Mouse (Mus musculus): ENCODE measurements around the gene Atg101. TPM values are rescaled to one million over a fixed set of nuclear protein-coding genes. Genes with fewer than 3 reads are reported as not detected.
A peak's percentile ranks its signal among the peaks of the same experiment; 100 is the strongest.

Gene Atg101
- total and polyA plus RNA-seq, 3 experiments, result 75.2 to 75.5 TPM; not detected in 1

GRCm38 (mm10) chr15:101282471-101282870 is 1.6 kb upstream of the Atg101 start (continued):
- TF ChIP-seq MAX (IDR thresholded peaks at IDR 0.05; ENCODE audit: low read length), result no peak

GRCm38 (mm10) chr15:101283183-101283910 is 725 bp upstream of the Atg101 start:
- H3K4me1 ChIP-seq (ENCODE audit: control insufficient read depth in 1 of 2, insufficient read depth in 2 of 2, low read length in 2 of 2), result peaks cover 3 to 20% of the 10 kb centered on the region in 2 experiments; a peak in 3 of 4 replicates
- TF ChIP-seq POLR2AphosphoS2 (IDR thresholded peaks at IDR 0.05; ENCODE audit: low read length) (no peak), GABPA (IDR thresholded peaks at IDR 0.05; ENCODE audit: low read depth, low read length) (no peak), MXI1 (IDR thresholded peaks at IDR 0.05; ENCODE audit: low read depth, low read length) (no peak; the same call in none of the 2 replicates), SIN3A (IDR thresholded peaks at IDR 0.05; ENCODE audit: low read length) (peak; percentile 15), JUND (IDR thresholded peaks at IDR 0.05; ENCODE audit: low read depth, low read length) (no peak), KAT2A (conservative IDR thresholded peaks at IDR 0.05; ENCODE audit: low read depth, low read length) (no peak), ETS1 (IDR thresholded peaks at IDR 0.05; ENCODE audit: low read depth, low read length) (no peak), ZC3H11A (IDR thresholded peaks at IDR 0.05; ENCODE audit: low read depth, low read length) (peak; percentile 85), TBP (IDR thresholded peaks at IDR 0.05; ENCODE audit: low read depth, low read length) (peak; percentile 48; the same call in 1 of the 2 replicates), NRF1 (IDR thresholded peaks at IDR 0.05; ENCODE audit: insufficient read depth, low read depth, low read length, poor library complexity, severe bottlenecking) (peak; percentile 22; the same call in 1 of the 2 replicates), UBTF (IDR thresholded peaks at IDR 0.05; ENCODE audit: borderline replicate concordance, insufficient read depth, low read depth, low read length) (0 out of 2 replicates have a peak, but pooled peaks have one; percentile 16), BHLHE40 (IDR thresholded peaks at IDR 0.05; ENCODE audit: borderline replicate concordance, low read depth, low read length) (peak; percentile 9; the same call in 1 of the 2 replicates), TAL1 (IDR thresholded peaks at IDR 0.05; ENCODE audit: low read length) (no peak), CHD2 (IDR thresholded peaks at IDR 0.05; ENCODE audit: low read length) (no peak), POLR2A (IDR thresholded peaks at IDR 0.05; ENCODE audit: control insufficient read depth in 1 of 2, insufficient read depth in 1 of 2, low read depth in 1 of 2, low read length in 2 of 2, poor library complexity in 1 of 2) (no peak), NELFE (IDR thresholded peaks at IDR 0.05; ENCODE audit: low read depth, low read length) (no peak; the same call in 1 of the 2 replicates), RCOR1 (IDR thresholded peaks at IDR 0.05; ENCODE audit: low read depth, low read length) (no peak; the same call in 1 of the 2 replicates), E2F4 (IDR thresholded peaks at IDR 0.05; ENCODE audit: borderline replicate concordance, low read depth, low read length) (0 out of 2 replicates have a peak, but pooled peaks have one; percentile 62), CHD1 (IDR thresholded peaks at IDR 0.05; ENCODE audit: low read depth, low read length) (no peak), RAD21 (IDR thresholded peaks at IDR 0.05; ENCODE audit: low read depth, low read length) (peak; percentile 85), ZKSCAN1 (IDR thresholded peaks at IDR 0.05; ENCODE audit: low read depth, low read length) (no peak), CTCF (IDR thresholded peaks at IDR 0.05 in 2 of 3, conservative IDR thresholded peaks at IDR 0.05 in 1 of 3; ENCODE audit: control insufficient read depth in 1 of 3, insufficient read depth in 1 of 3, low read depth in 2 of 3, low read length in 3 of 3, poor library complexity in 1 of 3, severe bottlenecking in 1 of 3) (peak; percentile 70 to 94 (median 75)), MEF2A (IDR thresholded peaks at IDR 0.05; ENCODE audit: extremely low read depth, insufficient replicate concordance, low read depth, low read length, poor library complexity, severe bottlenecking) (no peak), MAZ (IDR thresholded peaks at IDR 0.05; ENCODE audit: low read depth, low read length) (no peak; the same call in 1 of the 2 replicates), MYB (IDR thresholded peaks at IDR 0.05; ENCODE audit: low read depth, low read length) (no peak), ELF1 (IDR thresholded peaks at IDR 0.05; ENCODE audit: low read depth, low read length) (no peak), TCF12 (IDR thresholded peaks at IDR 0.05; ENCODE audit: low read depth, low read length) (no peak), GATA1 (IDR thresholded peaks at IDR 0.05; ENCODE audit: low read depth, low read length) (peak; percentile 46; the same call in 1 of the 2 replicates), EP300 (IDR thresholded peaks at IDR 0.05; ENCODE audit: low read depth in 1 of 2, low read length in 2 of 2) (0 out of 4 replicates have a peak, but pooled peaks of 1 of the 2 experiments have one; percentile 5), HCFC1 (IDR thresholded peaks at IDR 0.05; ENCODE audit: low read depth, low read length) (no peak), ZMIZ1 (IDR thresholded peaks at IDR 0.05; ENCODE audit: low read depth, low read length) (no peak), USF1 (IDR thresholded peaks at IDR 0.05; ENCODE audit: low read depth, low read length) (no peak; the same call in 1 of the 2 replicates)

More at GRCm38 (mm10) chr15:101283183-101283910, 725 bp upstream of the Atg101 start:
- Histone ChIP-seq H3K9ac (ENCODE audit: control insufficient read depth, low read depth, low read length, poor library complexity, severe bottlenecking) (peak overlapping the region; percentile 60), H3K27ac (ENCODE audit: control insufficient read depth, low read depth, low read length) (peak overlapping the region; percentile 46), H3K9me3 (replicated peaks; ENCODE audit: insufficient read depth, low read length) (no peaks in the 10 kb centered on the region), H3K27me3 (ENCODE audit: control insufficient read depth in 1 of 2, insufficient read depth in 2 of 2, low read length in 2 of 2) (no peaks in the 10 kb centered on the region), H3K36me3 (ENCODE audit: control insufficient read depth in 1 of 2, insufficient read depth in 2 of 2, low read length in 2 of 2) (peaks cover 0 to 14% of the 10 kb centered on the region in 2 experiments; a peak in 2 of 4 replicates), H3K4me3 (ENCODE audit: control insufficient read depth in 1 of 2, insufficient read depth in 1 of 2, low read depth in 2 of 2, low read length in 2 of 2) (peak overlapping the region; percentile 55 to 59), H3K79me2 (ENCODE audit: control insufficient read depth, insufficient read depth, low read length, poor library complexity) (peaks cover 13% of the 10 kb centered on the region)
- DNase-seq (ENCODE audit: low read depth, low spot score), result peak; percentile 91

Measured in MEL (cell line).